Mouse (Mus musculus): ENCODE measurements around the gene Cit.

DNA sequence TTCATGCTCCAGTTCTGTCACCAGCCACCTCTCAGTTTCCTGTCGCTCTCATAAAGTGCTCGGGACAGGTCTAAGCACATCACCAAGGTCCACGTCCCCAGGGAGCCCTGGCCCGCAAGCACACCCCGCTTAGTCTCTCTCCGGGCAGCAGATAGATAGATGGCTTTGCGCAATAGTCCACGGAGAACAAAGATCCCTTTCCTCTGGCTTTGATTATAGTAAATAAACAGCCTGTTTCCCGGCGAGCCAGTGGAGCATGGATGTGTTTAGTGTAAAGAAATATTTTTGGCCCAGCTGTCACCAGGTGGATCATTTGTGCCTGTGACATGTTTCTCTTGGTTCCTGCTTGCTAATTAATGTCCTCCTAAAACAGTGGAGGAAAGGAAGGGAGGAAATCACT is 132.2 kb downstream of the Cit start:
- no peak for TF ChIP-seq CTCF (IDR thresholded peaks at IDR 0.05; ENCODE audit: borderline replicate concordance, insufficient read depth, low read depth, low read length)
- TF ChIP-seq POLR2A (IDR thresholded peaks at IDR 0.05; ENCODE audit: borderline replicate concordance, insufficient read depth, low read length): no peak
